Mouse (Mus musculus) liver, adult 2 months (tissue): ENCODE measurements at regions not wholly inside any gene's neighbourhood (a gene's known extent, or its start where the extent isn't known, plus 50 kb on each side); places are given as distances from the start of the nearest gene placed in this dataset.
"Not testable (repeated sequence)": the region's sequence is repeated elsewhere in the genome, so short reads cannot be mapped to it uniquely, and the experiment has no call there.

Experiments used
- CTCF ChIP-seq: fragments of 200-500 bp; IDR thresholded peaks from 2 replicates; pipeline ENCODE4 v1.5.1; 2011; ENCODE audit warnings: low read depth, low read length, control low read depth
- POLR2A ChIP-seq: fragments of 200-500 bp; IDR thresholded peaks from 2 replicates; pipeline ENCODE4 v1.6.1; 2011; ENCODE audit warnings: low read length, control low read depth; ENCODE audit not compliant: insufficient read depth; ENCODE audit errors: extremely low read depth

DNA sequence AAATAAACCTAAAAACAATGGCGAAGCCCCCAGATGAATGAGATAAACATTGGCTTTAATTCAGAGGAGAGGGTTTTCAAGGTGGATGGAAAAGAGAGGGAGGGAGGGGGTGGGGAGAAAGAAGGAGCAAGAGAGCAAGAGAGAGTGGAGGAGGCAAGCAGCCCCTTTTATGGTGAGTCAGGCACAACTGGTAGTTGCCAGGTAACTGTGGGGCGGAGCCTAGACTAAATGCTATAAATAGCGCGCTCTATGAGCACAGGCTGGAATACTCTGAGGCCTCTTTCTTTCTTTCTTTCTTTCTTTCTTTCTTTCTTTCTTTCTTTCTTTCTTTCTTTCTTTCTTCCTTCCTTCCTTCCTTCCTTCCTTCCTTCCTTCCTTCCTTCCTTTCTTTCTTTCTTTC is 99.6 kb downstream of the Gm5426 start:
- not testable (repeated sequence) for TF ChIP-seq CTCF, POLR2A
